ENCODE assay signal across 8 mouse cellular contexts in the genomic region with DNA sequence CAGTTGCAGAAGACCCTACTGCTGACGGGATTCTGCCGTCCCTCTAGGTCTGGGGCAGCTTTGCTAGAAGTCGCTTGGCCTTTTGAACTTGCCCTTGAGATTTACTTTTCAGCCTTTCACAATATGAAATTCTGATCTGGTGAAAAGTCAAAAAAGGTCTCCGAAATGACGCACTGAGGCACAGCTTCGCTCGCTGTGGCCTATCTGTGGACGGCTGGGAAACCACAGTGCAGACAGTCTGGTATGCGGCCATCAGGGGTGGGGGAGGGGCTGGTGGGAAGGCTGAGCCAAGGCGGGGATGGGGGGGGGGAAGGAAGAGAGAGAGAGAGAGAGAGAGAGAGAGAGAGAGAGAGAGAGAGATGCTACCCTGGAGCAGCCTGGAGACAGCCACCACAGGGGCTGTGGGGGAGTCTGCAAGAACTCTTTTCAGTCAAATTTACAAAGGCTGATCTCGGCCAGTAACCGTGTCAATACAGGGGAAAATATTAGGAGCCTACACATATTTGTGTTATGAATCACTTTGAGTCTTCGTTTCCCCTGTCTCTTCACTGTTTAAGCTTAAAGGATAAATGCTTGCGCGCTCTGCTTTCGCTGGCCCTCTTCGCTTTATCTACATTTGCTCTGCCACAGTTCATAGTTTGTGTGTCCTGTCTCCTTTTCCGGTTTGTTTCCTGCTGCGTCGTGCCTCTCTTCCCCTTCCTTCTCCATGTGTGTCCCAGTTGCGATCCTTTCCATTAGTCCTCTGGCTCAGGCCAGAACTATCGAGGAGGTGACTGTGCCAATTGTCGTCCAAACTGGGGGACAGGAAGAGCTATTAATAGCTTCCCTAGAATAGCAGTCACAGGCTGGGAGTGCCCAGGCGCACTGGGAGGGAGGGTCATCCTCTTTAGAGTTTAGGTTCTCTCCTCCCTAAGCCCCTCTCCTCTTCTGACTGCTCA. TPM values are rescaled to one million over a fixed set of nuclear protein-coding genes. Genes with fewer than 3 reads are reported as not detected.
DNase-seq lines count a peak whose midpoint lies in the region; ATAC-seq lines count a peak whose summit lies in the region.

No protein-coding gene starts in this region.

- H3K36me3 ChIP-seq in hindbrain, embryonic 10.5 days = no peaks in the 10 kb centered on the region
- no peaks in the 10 kb centered on the region for H3K36me3 ChIP-seq in hindbrain, embryonic 14.5 days (replicated peaks; ENCODE audit: control insufficient read depth, insufficient read depth)
- H3K36me3 ChIP-seq in heart, embryonic 15.5 days = no peaks in the 10 kb centered on the region

- no peaks in the 10 kb centered on the region for H3K27me3 ChIP-seq in hindbrain, embryonic 10.5 days (ENCODE audit: insufficient read depth, poor library complexity, severe bottlenecking)
- no peaks in the 10 kb centered on the region for H3K27me3 ChIP-seq in hindbrain, embryonic 14.5 days (ENCODE audit: control insufficient read depth, insufficient read depth, low read length)
- H3K27me3 ChIP-seq in heart, embryonic 15.5 days = no peaks in the 10 kb centered on the region

- WGBS in hindbrain, embryonic 10.5 days = 41% methylated on average over 24 of the region's 24 CpGs
- WGBS in hindbrain, embryonic 14.5 days = 46% methylated on average over 24 of the region's 24 CpGs
- 7% methylated on average over 24 of the region's 24 CpGs for WGBS in heart, embryonic 15.5 days

- no peak; the same call in 1 of the 2 replicates for ATAC-seq in hindbrain, embryonic 14.5 days (ENCODE audit: low FRiP score)
- ATAC-seq in common myeloid progenitor, adult 5-6 weeks (replicated peaks; ENCODE audit: low read depth, poor library complexity, severe bottlenecking) = peak; percentile 64
- ATAC-seq in heart, embryonic 15.5 days (replicated peaks; ENCODE audit: insufficient number of reproducible peaks, insufficient read depth, low FRiP score, low read depth) = peak; percentile 91

- H3K4me1 ChIP-seq in hindbrain, embryonic 10.5 days (replicated peaks) = peaks cover 20% of the 10 kb centered on the region
- H3K4me1 ChIP-seq in hindbrain, embryonic 14.5 days (replicated peaks; ENCODE audit: control insufficient read depth, insufficient read depth, low read length) = no peaks in the 10 kb centered on the region
- peaks cover 70% of the 10 kb centered on the region for H3K4me1 ChIP-seq in heart, embryonic 15.5 days (replicated peaks)

- H3K4me2 ChIP-seq in hindbrain, embryonic 14.5 days (replicated peaks) = no peak overlapping the region; the same call in 1 of the 2 replicates
- H3K4me2 ChIP-seq in heart, embryonic 15.5 days = peak overlapping the region; percentile 58

- H3K27ac ChIP-seq in hindbrain, embryonic 10.5 days = peak overlapping the region; percentile 73
- no peak overlapping the region for H3K27ac ChIP-seq in hindbrain, embryonic 14.5 days
- peak overlapping the region; percentile 96 for H3K27ac ChIP-seq in heart, embryonic 15.5 days

- H3K4me3 ChIP-seq in hindbrain, embryonic 10.5 days = 0 out of 2 replicates have a peak overlapping the region, but pooled peaks have one; percentile 6
- H3K4me3 ChIP-seq in hindbrain, embryonic 14.5 days (replicated peaks; ENCODE audit: low read length) = no peak overlapping the region
- H3K4me3 ChIP-seq in heart, embryonic 15.5 days = peak overlapping the region; percentile 29

- peak; percentile 56 for DNase-seq in hindbrain, embryonic 10.5 days (ENCODE audit: low spot score)
- no peak for DNase-seq in hindbrain, embryonic 14.5 days (ENCODE audit: low spot score)
- DNase-seq in kidney, postnatal 14 days = peak; percentile 80
- DNase-seq in mesoderm, embryonic 11.5 days (ENCODE audit: low read depth, low spot score) = peak; percentile 51
- no peak for DNase-seq in right cerebral cortex, postnatal 25 days
- DNase-seq in cerebellum, adult 11 months = no peak

- no peak overlapping the region for H3K9ac ChIP-seq in hindbrain, embryonic 14.5 days
- peak overlapping the region; percentile 7; the same call in 1 of the 2 replicates for H3K9ac ChIP-seq in heart, embryonic 15.5 days

- no peaks in the 10 kb centered on the region for H3K9me3 ChIP-seq in hindbrain, embryonic 10.5 days
- H3K9me3 ChIP-seq in hindbrain, embryonic 14.5 days (ENCODE audit: control insufficient read depth, low read length) = no peaks in the 10 kb centered on the region
- no peaks in the 10 kb centered on the region for H3K9me3 ChIP-seq in heart, embryonic 15.5 days (replicated peaks)

RNA-seq across cellular contexts. Expression of a gene that starts 11.9 kb away (rescaled TPM):
- 117 and 144 TPM in 2 replicates for polyA plus RNA-seq in hindbrain, embryonic 10.5 days (2016; fragmentation: Nextera tagmentation; extraction: Ambion mirVana)
- polyA plus RNA-seq in hindbrain, embryonic 14.5 days (2014; fragmentation: Nextera tagmentation; extraction: Ambion mirVana) = 52.4 and 55.0 TPM in 2 replicates
- total RNA-seq in common myeloid progenitor, adult 5-6 weeks (2017) = 0.44 TPM in 1 of 2 replicates, not detected in the other
- polyA plus RNA-seq in heart, embryonic 15.5 days (2015; fragmentation: Nextera tagmentation; extraction: Ambion mirVana) = 164 TPM in 2 replicates

Comparison
In these comparisons a context has a peak if more than half of its experiments do, and no peak if none do; other contexts are left out.
1. DNase-seq: peak in hindbrain, embryonic 10.5 days (single experiment), kidney, postnatal 14 days (single experiment) and mesoderm, embryonic 11.5 days (single experiment); none in hindbrain, embryonic 14.5 days (single experiment), right cerebral cortex, postnatal 25 days (single experiment) and cerebellum, adult 11 months (single experiment).